Mouse (Mus musculus) layer of hippocampus, adult 2 months (tissue): ENCODE results near the gene Ttc25. TPM values are rescaled to one million over a fixed set of nuclear protein-coding genes. Genes with fewer than 3 reads are reported as not detected.

Experiments used
- DNase-seq, 2 experiments: peaks; one replicate each; pipeline ENCODE4 v3.0.0; 2022; ENCODE audit warnings: low spot score in 2 of 2
- H3K27ac ChIP-seq: fragments of 200-600 bp; 2 replicates; pipeline ENCODE4 v1.8.1; 2022
- H3K4me3 ChIP-seq: fragments of 200-600 bp; 2 replicates; pipeline ENCODE4 v1.8.1; 2022; ENCODE audit warnings: mild to moderate bottlenecking
- CTCF ChIP-seq: fragments of 200-600 bp; conservative IDR thresholded peaks from 2 replicates; pipeline ENCODE4 v1.8.1; 2022; ENCODE audit warnings: antibody characterized with exemption, mild to moderate bottlenecking, moderate library complexity
- total RNA-seq, 2 experiments: library from RNA; stranded (reverse); gene quantifications; 2 replicates each; pipeline ENCODE4 v1.2.3; 2021

The Ttc25 gene
- total RNA-seq, 2 experiments from 2014 or later, result 1.3 to 1.7 TPM

DNA sequence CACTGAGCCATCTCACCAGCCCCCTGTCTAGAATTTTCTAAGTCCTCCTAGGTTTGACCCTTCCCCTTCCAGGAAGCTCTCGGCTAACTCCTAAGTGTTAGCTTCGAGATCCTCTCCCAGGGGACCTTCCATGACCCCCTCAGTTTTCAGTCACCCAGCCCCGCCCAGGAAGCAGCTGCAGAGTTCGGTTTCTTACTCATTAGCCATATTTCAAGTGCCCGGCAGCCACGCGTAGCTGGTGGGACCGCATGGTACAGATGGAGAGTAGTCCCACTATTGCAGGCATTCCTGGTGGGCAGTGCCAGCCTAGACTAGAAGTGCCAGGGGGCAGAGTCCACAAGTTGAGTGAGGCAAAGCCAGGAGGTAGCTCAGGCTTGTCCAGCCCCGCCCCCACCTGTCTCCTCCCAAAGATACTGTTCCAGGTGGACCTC lies 22.4 kb downstream of the Ttc25 start:
- no peak for TF ChIP-seq CTCF
- no peak overlapping the region for H3K27ac ChIP-seq
- no peak for DNase-seq
- no peak overlapping the region for H3K4me3 ChIP-seq

GRCm38 (mm10) chr11:100568692-100569091 lies 23.3 kb downstream of the Ttc25 start:
- no peak for TF ChIP-seq CTCF
- no peak overlapping the region for H3K4me3 ChIP-seq

GRCm38 (mm10) chr11:100569789-100570188 lies 24.4 kb downstream of the Ttc25 start:
- TF ChIP-seq CTCF, result no peak
- DNase-seq, result no peak
- Histone ChIP-seq H3K27ac (no peak overlapping the region), H3K4me3 (no peak overlapping the region)

More at GRCm38 (mm10) chr11:100568692-100569091, 23.3 kb downstream of the Ttc25 start:
- no peak for DNase-seq
- H3K27ac ChIP-seq, result no peak overlapping the region

GRCm38 (mm10) chr11:100570430-100571201 lies 25.2 kb downstream of the Ttc25 start:
- peak; percentile 98 for TF ChIP-seq CTCF
- Histone ChIP-seq H3K4me3 (peak overlapping the region; percentile 41), H3K27ac (peak overlapping the region; percentile 68; the same call in 1 of the 2 replicates)
- peak; percentile 79 to 89 for DNase-seq

DNA sequence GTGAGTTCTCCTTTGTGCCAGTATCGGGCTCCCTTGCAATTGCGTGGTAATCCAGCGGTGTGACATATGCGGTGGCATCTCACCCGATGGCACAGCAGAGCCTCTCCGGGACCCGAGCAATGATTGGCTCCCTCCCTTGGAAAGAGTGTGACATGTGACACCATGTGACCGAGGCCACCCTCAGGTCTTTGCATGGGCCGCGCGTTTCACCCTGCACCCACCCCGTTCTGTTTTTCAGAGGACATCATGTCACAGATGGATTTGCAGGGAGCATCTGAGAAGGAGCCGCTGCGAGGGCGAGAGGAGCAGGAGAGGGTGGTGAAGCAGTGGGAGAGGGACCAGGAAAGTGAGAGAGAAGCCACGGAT lies 25.8 kb downstream of the Ttc25 start:
- DNase-seq, result peak in 1 of 2 experiments; percentile 43
- H3K27ac ChIP-seq, result peak overlapping the region; percentile 68; the same call in 1 of the 2 replicates
- H3K4me3 ChIP-seq, result peak overlapping the region; percentile 41
- no peak for TF ChIP-seq CTCF

DNA sequence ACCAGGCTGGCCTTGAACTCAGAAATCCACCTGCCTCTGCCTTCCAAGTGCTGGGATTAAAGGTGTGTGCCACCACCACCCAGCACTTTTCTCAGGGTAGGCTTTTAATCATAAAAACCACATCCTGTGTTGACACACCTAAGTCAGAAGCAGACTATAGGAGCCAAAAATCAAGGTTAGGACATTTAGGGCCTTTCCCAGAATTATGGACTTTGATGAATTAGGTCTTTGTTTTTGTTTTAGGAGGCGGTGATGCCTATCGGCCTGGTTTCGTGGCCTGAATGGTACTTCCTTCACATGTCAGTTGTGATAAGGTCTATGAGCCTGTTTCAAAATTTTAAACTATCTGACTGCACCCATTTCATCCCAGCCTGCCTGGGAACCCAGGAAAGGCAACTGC lies 28.8 kb downstream of the Ttc25 start:
- DNase-seq, result no peak
- H3K27ac ChIP-seq, result peak overlapping the region; percentile 89; the same call in 1 of the 2 replicates
- TF ChIP-seq CTCF, result no peak
- H3K4me3 ChIP-seq, result peak overlapping the region; percentile 76; the same call in 1 of the 2 replicates

DNA sequence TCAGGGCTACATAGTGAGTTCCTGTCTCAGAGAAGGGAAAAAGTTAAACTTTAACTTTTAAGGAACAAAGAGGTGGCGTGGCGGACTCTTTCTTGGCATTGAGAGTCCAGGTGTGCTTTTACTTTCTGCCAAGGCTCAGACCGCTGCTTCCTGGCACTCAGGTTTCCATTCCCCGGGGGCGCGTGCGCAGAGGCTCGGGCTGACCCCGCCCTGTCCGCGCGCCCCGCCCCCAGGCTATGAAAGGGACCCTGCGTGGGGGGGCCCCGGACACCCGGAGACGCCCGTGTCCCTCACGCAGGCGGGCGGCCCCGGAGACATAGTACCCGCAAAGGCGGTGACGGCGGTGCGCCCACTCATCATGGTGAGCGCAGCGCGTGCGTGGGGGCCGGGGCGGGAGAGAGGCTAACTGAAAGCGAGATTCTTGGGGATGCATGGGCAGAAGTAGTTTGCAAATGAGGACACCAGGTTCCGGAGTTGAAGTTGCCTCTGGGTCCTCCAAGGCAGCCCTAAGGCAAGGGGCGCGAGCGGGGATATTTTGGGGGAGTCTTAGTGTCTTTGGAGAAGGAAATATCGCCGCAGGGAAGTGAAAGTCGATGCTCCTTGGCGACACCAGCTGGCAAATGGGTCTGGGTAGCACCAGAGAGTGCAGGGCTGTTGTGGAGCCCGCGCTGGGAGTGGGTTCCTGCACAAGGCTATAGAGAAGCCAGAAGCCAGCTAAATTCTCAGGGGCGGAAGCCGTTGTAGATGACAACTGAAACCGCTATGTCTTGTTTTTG lies 29.5 kb downstream of the Ttc25 start, which contains the start of gene Cnp:
Cnp (plus strand) TSS at position 197 of the 776 bp plus-strand sequence.
- TF ChIP-seq CTCF, result peak; percentile 43
- Histone ChIP-seq H3K4me3 (peak within 1 kb of the TSS; percentile 76), H3K27ac (peak within 1 kb of the TSS; percentile 89)
- DNase-seq, result peak; percentile 46 to 53

DNA sequence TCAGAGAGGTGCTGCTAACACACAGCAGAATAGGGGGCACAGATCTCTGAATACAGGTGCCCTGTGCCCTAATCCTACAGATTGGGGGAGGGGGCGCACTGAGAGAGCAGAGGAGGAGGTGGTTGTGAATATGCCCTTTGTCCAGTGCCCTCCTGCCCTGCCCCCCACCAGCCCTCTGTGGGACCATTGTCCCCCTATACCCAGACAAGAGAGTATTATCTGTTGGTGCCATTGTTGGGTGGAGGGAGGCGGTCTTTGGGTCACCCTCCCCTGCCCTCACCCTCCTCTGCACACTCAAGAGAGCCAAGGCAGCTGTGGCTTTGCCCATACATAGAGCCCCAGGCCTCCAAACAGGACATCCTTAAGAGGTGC lies 30.1 kb downstream of the Ttc25 start:
- TF ChIP-seq CTCF, result no peak
- DNase-seq, result peak; percentile 47 to 68
- Histone ChIP-seq H3K4me3 (peak overlapping the region; percentile 76), H3K27ac (peak overlapping the region; percentile 89)

DNA sequence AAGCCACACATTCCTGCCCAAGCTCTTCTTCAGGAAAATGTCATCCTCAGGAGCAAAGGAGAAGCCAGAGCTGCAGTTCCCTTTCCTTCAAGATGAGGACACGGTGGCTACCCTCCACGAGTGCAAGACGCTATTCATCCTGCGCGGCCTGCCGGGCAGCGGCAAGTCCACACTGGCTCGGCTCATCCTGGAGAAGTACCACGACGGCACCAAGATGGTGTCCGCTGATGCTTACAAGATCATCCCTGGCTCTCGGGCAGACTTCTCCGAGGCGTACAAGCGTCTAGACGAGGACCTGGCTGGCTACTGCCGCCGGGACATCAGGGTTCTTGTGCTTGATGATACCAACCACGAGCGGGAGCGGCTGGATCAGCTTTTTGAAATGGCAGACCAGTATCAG lies 30.8 kb downstream of the Ttc25 start:
- H3K4me3 ChIP-seq, result peak overlapping the region; percentile 76
- TF ChIP-seq CTCF, result no peak

GRCm38 (mm10) chr11:100577852-100578599 lies 32.6 kb downstream of the Ttc25 start:
- DNase-seq, result no peak
- H3K4me3 ChIP-seq, result peak overlapping the region; percentile 76
- H3K27ac ChIP-seq, result peak overlapping the region; percentile 89
- no peak for TF ChIP-seq CTCF

More for the DNA sequence above, 30.8 kb downstream of the Ttc25 start:
- DNase-seq, result no peak
- H3K27ac ChIP-seq, result peak overlapping the region; percentile 89

DNA sequence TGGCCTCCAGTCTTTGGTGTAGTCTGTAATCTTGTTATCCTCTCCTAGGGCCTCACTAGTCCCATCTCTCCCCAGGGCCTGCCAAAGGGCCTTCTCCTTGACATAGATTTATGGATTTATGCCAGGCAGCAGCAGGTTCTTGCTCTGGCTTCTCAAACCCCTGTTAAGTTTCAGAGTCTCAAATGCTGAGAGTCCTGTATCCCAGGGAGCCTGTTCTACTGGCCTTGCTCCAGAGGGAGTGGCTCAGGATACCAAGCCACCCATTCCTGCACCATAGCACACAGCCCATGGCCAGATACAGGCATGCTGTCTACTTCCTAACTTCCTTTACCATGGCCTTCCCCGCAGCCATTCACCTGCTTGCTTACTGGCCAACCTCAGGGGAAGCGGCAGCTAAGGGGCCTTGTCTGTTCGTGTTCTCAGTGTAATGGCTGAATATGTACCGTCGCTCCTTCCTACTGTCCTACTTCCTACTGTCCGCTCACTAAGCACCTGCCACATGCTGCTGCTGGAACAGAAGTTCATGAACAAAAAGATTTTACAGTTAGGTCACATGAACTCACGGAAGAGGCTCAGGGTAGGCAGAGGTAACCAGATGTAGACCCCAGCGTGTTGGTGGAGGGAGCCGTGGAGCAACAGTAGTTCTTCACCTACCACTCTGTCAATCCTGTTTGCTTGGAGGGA lies 33.9 kb downstream of the Ttc25 start:
- DNase-seq, result no peak
- peak overlapping the region; percentile 89; the same call in 1 of the 2 replicates for H3K27ac ChIP-seq
- H3K4me3 ChIP-seq, result peak overlapping the region; percentile 28
- TF ChIP-seq CTCF, result no peak

- Histone ChIP-seq H3K4me3 (peak overlapping the region; percentile 15; the same call in 1 of the 2 replicates), H3K27ac (peak overlapping the region; percentile 36; the same call in 1 of the 2 replicates)
- DNase-seq, result no peak
- no peak for TF ChIP-seq CTCF
These were observed 34.9 kb downstream of the Ttc25 start for GRCm38 (mm10) chr11:100580275-100580674.
